9 mouse cellular contexts compared by ENCODE assay signal in genomic region chr1:179709390-179709789, GRCm38 (mm10). TPM values are rescaled to one million over a fixed set of nuclear protein-coding genes. Genes with fewer than 3 reads are reported as not detected.
DNase-seq lines count a peak whose midpoint lies in the region; ATAC-seq and TF ChIP-seq lines count a peak whose summit lies in the region.
"Had no signal": no experiment of that assay in that cellular context is flagged by ENCODE, and none has a peak within 500 bp of the region (broad histone marks: within the 10 kb centered on the region; RNA-seq: fewer than 3 reads in every experiment).

No protein-coding gene starts in this region.

- no peaks in the 10 kb centered on the region for H3K4me1 ChIP-seq in lung, embryonic 14.5 days (ENCODE audit: insufficient read depth)
- H3K4me1 ChIP-seq in lung, adult 2 months (ENCODE audit: control insufficient read depth, insufficient read depth, low read length), result no peaks in the 10 kb centered on the region
- H3K4me1 ChIP-seq in intestine, postnatal 0 days (replicated peaks; ENCODE audit: control insufficient read depth, insufficient read depth, low read length), result no peaks in the 10 kb centered on the region
- H3K4me1 ChIP-seq in midbrain, embryonic 13.5 days (replicated peaks), result no peaks in the 10 kb centered on the region

- no peak overlapping the region for H3K9ac ChIP-seq in lung, embryonic 14.5 days
- H3K9ac ChIP-seq in intestine, postnatal 0 days (ENCODE audit: low read depth, low read length), result no peak overlapping the region
- no peak overlapping the region for H3K9ac ChIP-seq in midbrain, embryonic 13.5 days (replicated peaks)

- no peak overlapping the region for H3K4me3 ChIP-seq in lung, embryonic 14.5 days (ENCODE audit: low read depth, low read length)
- H3K4me3 ChIP-seq in lung, adult 2 months (replicated peaks; ENCODE audit: extremely low read depth, low read depth, low read length), result no peak overlapping the region
- no peak overlapping the region for H3K4me3 ChIP-seq in intestine, postnatal 0 days (ENCODE audit: low read depth, low read length)
- no peak overlapping the region for H3K4me3 ChIP-seq in midbrain, embryonic 13.5 days (replicated peaks)
- H3K4me3 ChIP-seq: megakaryocyte, embryonic 14.5 days had no signal

- ATAC-seq in lung, embryonic 14.5 days (ENCODE audit: insufficient read depth), result peak; percentile 84; the same call in 1 of the 2 replicates
- no peak for ATAC-seq in intestine, postnatal 0 days
- no peak for ATAC-seq in midbrain, embryonic 13.5 days

- peak; percentile 26 for DNase-seq in lung, embryonic 14.5 days
- DNase-seq in lung, adult 2 months, result no peak
- DNase-seq in gastrocnemius, adult 8-10 months (ENCODE audit: low spot score in 2 of 2), result peak; percentile 54 to 65
- peak; percentile 42 to 64 for DNase-seq in layer of hippocampus, postnatal 25 days (ENCODE audit: extremely low spot score in 1 of 2, low spot score in 1 of 2)
- peak; percentile 68 for DNase-seq in right cerebral cortex, postnatal 14 days
- DNase-seq in embryo, embryonic 11 days, result no peak

- 64% methylated on average over 6 of the region's 6 CpGs for whole genome bisulfite sequencing in lung, embryonic 14.5 days
- 65% methylated on average over 6 of the region's 6 CpGs for WGBS in lung, adult 2 months
- WGBS in intestine, postnatal 0 days, result 70% methylated on average over 6 of the region's 6 CpGs
- 93% methylated on average over 6 of the region's 6 CpGs for WGBS in midbrain, embryonic 13.5 days

- H3K27ac ChIP-seq in lung, embryonic 14.5 days (ENCODE audit: low read depth), result no peak overlapping the region
- H3K27ac ChIP-seq in intestine, postnatal 0 days (ENCODE audit: low read depth, low read length), result no peak overlapping the region
- no peak overlapping the region for H3K27ac ChIP-seq in midbrain, embryonic 13.5 days

- no peak for TF ChIP-seq CTCF in lung, embryonic 14.5 days (IDR thresholded peaks at IDR 0.05; ENCODE audit: low read depth)
- TF ChIP-seq CTCF in lung, adult 2 months (IDR thresholded peaks at IDR 0.05; ENCODE audit: insufficient read depth, low read length), result no peak
- TF ChIP-seq CTCF in intestine, postnatal 0 days (IDR thresholded peaks at IDR 0.05; ENCODE audit: low read depth), result no peak

- H3K27me3 ChIP-seq in lung, embryonic 14.5 days (ENCODE audit: insufficient read depth, low read length), result no peaks in the 10 kb centered on the region
- H3K27me3 ChIP-seq in intestine, postnatal 0 days (replicated peaks; ENCODE audit: control insufficient read depth, insufficient read depth, low read length), result no peaks in the 10 kb centered on the region
- H3K27me3 ChIP-seq in midbrain, embryonic 13.5 days, result no peaks in the 10 kb centered on the region

- no peak overlapping the region for H3K4me2 ChIP-seq in lung, embryonic 14.5 days
- no peak overlapping the region for H3K4me2 ChIP-seq in intestine, postnatal 0 days (replicated peaks; ENCODE audit: low read depth)
- H3K4me2 ChIP-seq in midbrain, embryonic 13.5 days (replicated peaks), result no peak overlapping the region

- H3K9me3 ChIP-seq in lung, embryonic 14.5 days (ENCODE audit: low read depth, low read length), result no peaks in the 10 kb centered on the region
- no peaks in the 10 kb centered on the region for H3K9me3 ChIP-seq in intestine, postnatal 0 days (ENCODE audit: control insufficient read depth)
- no peaks in the 10 kb centered on the region for H3K9me3 ChIP-seq in midbrain, embryonic 13.5 days

- no peaks in the 10 kb centered on the region for H3K36me3 ChIP-seq in lung, embryonic 14.5 days (ENCODE audit: insufficient read depth)
- H3K36me3 ChIP-seq in intestine, postnatal 0 days (ENCODE audit: control insufficient read depth, insufficient read depth), result no peaks in the 10 kb centered on the region
- H3K36me3 ChIP-seq in midbrain, embryonic 13.5 days, result no peaks in the 10 kb centered on the region

- no peak for TF ChIP-seq POLR2A in lung, adult 2 months (IDR thresholded peaks at IDR 0.05; ENCODE audit: borderline replicate concordance, extremely low read depth, low read depth, low read length)

RNA-seq across cellular contexts. Expression of gene Kif28, which starts 35.7 kb away (rescaled TPM):
- polyA plus RNA-seq in lung, embryonic 14.5 days (2014; fragmentation: Nextera tagmentation; extraction: Ambion mirVana), result not detected in 2 replicates
- 0.04 TPM in 1 of 2 replicates, not detected in the other for polyA plus RNA-seq in lung, adult 2 months (2012; rRNA removed)
- under 1 TPM in 1 of 4 experiments, not detected in 3; 0.11 TPM for total RNA-seq in gastrocnemius, adult 8-10 months (2022)
- total RNA-seq in layer of hippocampus, postnatal 25 days (2021), result under 1 TPM; 0.14 to 0.34 TPM
- not detected in 2 replicates for polyA plus RNA-seq in intestine, postnatal 0 days (2015; fragmentation: Nextera tagmentation; extraction: Ambion mirVana)
- 0.07 TPM in 1 of 2 replicates, not detected in the other for polyA plus RNA-seq in midbrain, embryonic 13.5 days (2015; fragmentation: Nextera tagmentation; extraction: Ambion mirVana)

RNA-seq across cellular contexts. Expression of gene Sccpdh, which starts 41.4 kb away (rescaled TPM):
- 69.9 and 71.3 TPM in 2 replicates for polyA plus RNA-seq in lung, embryonic 14.5 days (2014; fragmentation: Nextera tagmentation; extraction: Ambion mirVana)
- polyA plus RNA-seq in lung, adult 2 months (2012; rRNA removed), result 4.9 and 8.8 TPM in 2 replicates
- total RNA-seq in gastrocnemius, adult 8-10 months (2022), result 10 to 100 TPM; 35.3 to 47.3 (median 40.4) TPM
- 10 to 100 TPM; 60.1 to 68.5 TPM for total RNA-seq in layer of hippocampus, postnatal 25 days (2021)
- 111 and 113 TPM in 2 replicates for polyA plus RNA-seq in intestine, postnatal 0 days (2015; fragmentation: Nextera tagmentation; extraction: Ambion mirVana)
- polyA plus RNA-seq in midbrain, embryonic 13.5 days (2015; fragmentation: Nextera tagmentation; extraction: Ambion mirVana), result 114 and 126 TPM in 2 replicates

Comparison
In these comparisons a context has a peak if more than half of its experiments do, and no peak if none do; other contexts are left out.
1. DNase-seq: peak in lung, embryonic 14.5 days (single experiment), gastrocnemius, adult 8-10 months (2 of 2), layer of hippocampus, postnatal 25 days (2 of 2) and right cerebral cortex, postnatal 14 days (single experiment); none in lung, adult 2 months (single experiment) and embryo, embryonic 11 days (single experiment).